Mouse (Mus musculus): ENCODE results near the gene Myrfl. TPM values are rescaled to one million over a fixed set of nuclear protein-coding genes. Genes with fewer than 3 reads are reported as not detected.

Myrfl gene
- polyA plus RNA-seq, 1 experiment from 2014 or later: 0.05 TPM

Other genes starting within 250 kb of the Myrfl start
- 11.7 and 12.1 TPM in 2 replicates for gene Rab3ip, start 53.9 kb upstream of the Myrfl start, polyA plus RNA-seq (2016; fragmentation: Nextera tagmentation; extraction: Ambion mirVana)
- not detected in 2 replicates for gene Gm10271, start 75.7 kb upstream of the Myrfl start, polyA plus RNA-seq (2016; fragmentation: Nextera tagmentation; extraction: Ambion mirVana)
- gene Best3, start 89.4 kb upstream of the Myrfl start, polyA plus RNA-seq (2016; fragmentation: Nextera tagmentation; extraction: Ambion mirVana): 0.06 TPM in 1 of 2 replicates, not detected in the other
- not detected in 2 replicates for gene Lrrc10, start 148.4 kb upstream of the Myrfl start, polyA plus RNA-seq (2016; fragmentation: Nextera tagmentation; extraction: Ambion mirVana)
- 249 and 252 TPM in 2 replicates for gene Cct2, start 166.9 kb upstream of the Myrfl start, polyA plus RNA-seq (2016; fragmentation: Nextera tagmentation; extraction: Ambion mirVana)

Data from liver, embryonic 12.5 days (tissue).